Mouse (Mus musculus): ENCODE measurements around the gene Nup98. TPM values are rescaled to one million over a fixed set of nuclear protein-coding genes. Genes with fewer than 3 reads are reported as not detected.

The Nup98 gene
- total RNA-seq, 1 experiment from 2014 or later, result 67.0 TPM

DNA sequence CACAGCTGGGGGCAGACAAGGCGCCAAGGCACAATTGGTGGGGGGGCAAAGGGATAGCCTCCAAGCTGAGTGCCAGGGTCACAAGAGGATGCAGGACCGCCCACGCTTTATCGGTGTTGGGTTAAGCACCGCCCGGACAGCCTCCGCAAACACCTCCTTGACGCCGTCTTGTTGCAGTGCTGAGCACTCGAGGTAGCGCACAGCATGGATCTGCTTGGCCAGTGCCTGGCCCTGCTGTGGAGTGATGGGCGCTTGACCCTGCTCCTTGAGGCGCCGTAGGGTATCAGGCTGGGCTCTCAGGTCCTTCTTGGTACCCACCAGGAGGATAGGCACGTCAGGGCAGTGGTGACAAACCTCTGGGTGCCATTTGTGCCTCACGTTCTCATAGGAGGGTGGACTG is 29.6 kb upstream of the Nup98 start:
- no peak for ATAC-seq (replicated peaks; ENCODE audit: insufficient number of reproducible peaks, low FRiP score, low TSS enrichment, poor library complexity, severe bottlenecking)

DNA sequence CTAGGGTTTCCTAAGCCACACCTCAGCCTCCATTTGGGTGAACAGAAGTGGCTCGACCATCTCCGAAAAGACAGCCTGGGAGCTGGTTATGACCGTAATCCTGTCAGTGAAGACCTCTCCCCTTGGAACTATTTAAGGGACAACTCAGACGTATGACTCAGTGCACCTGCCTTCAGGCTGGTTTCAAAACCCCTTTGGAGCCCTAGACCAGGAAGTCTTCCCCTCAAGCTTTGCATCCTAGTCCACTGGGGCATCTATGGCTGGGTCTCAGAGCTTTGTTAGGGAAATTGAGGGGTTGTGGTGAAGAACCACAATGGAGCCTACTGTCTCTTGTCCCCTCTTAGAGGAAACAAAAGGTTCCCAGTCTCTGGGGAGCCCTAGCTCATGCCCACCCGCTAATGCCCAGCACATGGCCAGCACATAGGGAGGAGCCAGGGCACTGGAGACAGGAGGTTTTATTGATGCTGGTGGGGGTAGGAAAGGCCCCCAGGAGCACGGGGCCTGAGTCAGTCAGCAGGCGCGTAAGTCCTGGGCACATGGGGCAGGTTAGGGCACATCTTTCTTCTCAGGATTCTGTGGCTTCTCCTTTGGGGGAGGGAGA is 28.8 kb upstream of the Nup98 start:
- ATAC-seq (replicated peaks; ENCODE audit: insufficient number of reproducible peaks, low FRiP score, low TSS enrichment, poor library complexity, severe bottlenecking), result no peak

DNA sequence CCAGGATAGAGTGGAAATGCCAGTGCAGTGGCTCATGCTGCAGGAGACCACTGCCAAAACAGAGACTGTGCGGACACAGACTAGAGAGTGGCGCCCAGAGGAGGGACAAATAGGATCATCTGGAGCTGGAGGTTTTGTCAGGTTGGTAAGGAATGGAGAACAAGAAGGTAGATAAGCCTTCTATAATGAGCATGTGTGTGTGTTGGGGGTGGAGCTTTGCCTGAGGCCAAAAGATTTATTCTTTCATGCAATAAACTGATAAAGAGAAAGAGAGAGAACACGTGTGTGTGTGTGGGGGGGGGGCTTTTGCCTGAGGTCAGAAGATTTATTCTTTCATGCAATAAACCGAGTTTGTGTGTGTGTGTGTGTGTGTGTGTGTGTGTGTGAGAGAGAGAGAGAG is 23.1 kb upstream of the Nup98 start:
- ATAC-seq (replicated peaks; ENCODE audit: insufficient number of reproducible peaks, low FRiP score, low TSS enrichment, poor library complexity, severe bottlenecking), result no peak

DNA sequence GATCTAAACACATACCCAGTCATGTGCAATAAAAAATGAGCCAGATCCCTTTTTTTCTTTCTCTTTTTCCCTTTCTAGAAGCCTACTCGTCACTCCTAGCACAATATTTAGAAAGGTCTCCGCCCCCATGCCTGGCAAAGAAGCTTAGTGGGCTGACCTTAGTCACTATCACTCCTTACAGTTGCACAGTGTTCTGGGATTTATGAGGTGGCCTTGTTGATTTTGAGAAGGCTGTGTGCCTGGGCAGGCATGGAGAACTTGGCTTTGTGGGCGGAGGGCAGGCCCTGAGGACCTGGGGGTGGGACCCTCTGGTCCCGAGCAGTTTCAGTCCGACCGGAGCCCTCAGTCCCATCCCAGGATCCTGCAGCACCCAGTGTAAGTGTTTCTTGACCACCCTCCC is 19.8 kb upstream of the Nup98 start:
- ATAC-seq (replicated peaks; ENCODE audit: insufficient number of reproducible peaks, low FRiP score, low TSS enrichment, poor library complexity, severe bottlenecking), result no peak

DNA sequence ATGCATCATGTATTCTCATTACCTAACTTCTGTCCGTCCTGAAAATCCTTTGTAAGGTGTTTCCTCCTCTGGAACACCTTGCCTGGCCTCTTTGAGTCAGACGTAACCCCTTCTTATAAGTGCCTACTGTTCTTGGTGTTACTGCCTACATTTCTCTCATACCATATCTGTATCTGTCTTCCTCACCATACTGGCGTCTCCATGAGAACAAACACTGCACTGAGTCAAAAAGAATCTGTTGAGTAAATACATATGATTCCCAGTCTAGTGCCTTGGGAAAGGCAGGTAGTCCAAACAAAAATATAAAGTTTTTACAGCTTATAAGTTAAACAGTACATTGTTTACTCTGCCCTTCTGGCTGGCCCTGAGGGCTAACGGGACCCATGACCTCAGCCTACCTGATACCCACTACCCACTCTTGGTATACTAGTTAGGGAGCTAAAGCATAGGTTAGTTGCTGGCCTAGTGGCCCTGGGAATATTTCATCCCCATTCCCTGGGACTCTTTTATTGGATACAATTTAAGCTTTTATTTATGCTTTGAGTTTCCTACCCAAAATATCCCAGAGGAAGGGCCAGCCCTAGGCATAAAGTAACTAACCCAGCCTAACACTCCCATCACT is 18.2 kb upstream of the Nup98 start:
- no peak for ATAC-seq (replicated peaks; ENCODE audit: insufficient number of reproducible peaks, low FRiP score, low TSS enrichment, poor library complexity, severe bottlenecking)

DNA sequence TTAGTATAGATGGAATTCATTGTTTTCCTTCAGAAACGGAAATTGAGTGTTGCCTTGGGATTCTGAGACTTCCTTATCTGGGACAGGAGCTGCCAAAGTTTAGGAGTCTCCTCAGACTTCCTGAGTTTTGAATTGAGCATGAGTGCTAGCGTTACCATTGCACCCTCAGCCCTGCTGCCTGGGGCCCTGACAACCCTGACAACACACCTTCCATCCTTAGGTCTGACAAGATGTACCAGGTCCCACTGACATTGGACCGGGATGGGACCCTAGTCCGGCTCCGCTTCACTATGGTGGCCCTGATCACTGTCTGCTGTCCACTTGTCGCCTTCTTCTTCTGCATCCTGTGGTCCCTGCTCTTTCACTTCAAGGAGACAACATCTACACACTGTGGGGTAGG is 16.1 kb upstream of the Nup98 start:
- ATAC-seq (replicated peaks; ENCODE audit: insufficient number of reproducible peaks, low FRiP score, low TSS enrichment, poor library complexity, severe bottlenecking), result no peak

DNA sequence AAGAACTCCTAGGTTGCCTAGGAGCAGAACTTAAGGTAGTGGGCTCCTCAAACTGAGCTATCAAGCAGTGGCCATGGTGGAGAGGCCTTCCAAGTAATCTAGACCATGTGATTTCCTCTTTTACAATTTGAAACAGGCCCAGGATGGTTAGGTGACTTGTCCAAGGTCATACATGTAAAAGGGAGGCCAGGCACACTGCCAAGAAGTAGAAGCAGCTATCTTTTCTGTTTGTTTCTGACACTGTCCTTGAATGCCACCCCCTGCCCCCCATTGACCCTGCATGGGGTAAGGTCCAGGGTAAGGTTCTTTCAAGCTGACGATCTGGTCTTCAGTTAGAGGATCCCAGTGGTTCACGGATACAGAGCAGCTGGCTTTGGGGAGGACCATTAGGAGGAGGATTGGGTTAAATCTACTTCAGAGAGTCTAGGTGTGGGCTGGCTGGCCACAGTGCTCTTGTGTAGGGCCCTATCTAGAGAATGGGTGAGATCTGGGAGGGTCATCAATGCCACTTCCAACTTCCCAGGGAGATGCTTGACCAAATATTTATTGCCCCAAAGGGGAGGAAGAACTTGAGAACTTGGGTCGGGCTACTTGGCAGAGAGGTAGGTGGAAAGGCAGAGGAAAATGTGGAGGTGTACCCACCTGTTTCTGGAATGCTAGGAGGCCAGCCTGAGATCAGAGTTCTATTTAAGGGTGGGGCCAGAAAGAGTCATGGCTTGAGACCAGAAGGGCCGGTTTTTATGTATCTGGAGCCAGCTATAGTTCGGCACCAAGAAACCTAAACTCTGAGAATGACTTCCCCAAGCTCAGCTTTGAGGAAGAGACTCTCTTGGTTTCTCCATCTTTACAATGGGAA is 14.1 kb upstream of the Nup98 start:
- ATAC-seq (replicated peaks; ENCODE audit: insufficient number of reproducible peaks, low FRiP score, low TSS enrichment, poor library complexity, severe bottlenecking), result no peak

DNA sequence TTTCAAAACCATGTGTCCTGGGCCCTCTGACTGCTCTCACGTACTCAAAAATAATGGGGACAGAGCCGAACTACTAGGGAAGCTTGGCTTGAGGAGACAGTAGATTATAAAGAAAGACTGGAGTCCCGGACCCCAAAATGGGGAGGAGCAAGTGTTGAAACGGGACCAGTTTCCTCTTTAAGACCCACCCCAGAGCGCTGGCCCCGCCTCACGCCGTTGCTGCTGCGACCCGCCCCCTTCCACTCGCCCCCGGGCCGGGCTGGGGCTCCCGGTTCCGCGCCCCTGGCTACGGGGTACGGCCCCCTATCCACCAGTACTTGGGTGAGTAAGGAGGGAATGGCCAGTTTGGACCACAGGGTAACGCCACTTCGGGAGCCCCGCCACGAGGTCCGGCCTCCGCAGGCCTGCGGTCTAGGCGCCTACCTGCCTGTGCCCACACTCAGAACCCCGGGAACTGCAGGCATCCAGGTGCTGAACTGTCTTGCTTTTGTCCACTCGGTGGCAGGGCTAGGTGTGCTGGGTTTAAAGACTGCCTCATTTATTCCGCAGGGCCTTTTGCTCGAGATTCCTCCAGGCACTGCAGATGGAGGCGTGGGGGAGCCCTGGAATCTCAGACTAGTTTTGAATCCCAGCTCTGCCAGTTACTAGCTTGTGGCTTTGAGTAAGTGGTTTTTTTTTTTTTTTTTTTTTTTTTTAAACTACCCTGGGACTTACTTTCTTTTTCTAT is 13.0 kb upstream of the Nup98 start:
- ATAC-seq (replicated peaks; ENCODE audit: insufficient number of reproducible peaks, low FRiP score, low TSS enrichment, poor library complexity, severe bottlenecking), result peak; percentile 43

DNA sequence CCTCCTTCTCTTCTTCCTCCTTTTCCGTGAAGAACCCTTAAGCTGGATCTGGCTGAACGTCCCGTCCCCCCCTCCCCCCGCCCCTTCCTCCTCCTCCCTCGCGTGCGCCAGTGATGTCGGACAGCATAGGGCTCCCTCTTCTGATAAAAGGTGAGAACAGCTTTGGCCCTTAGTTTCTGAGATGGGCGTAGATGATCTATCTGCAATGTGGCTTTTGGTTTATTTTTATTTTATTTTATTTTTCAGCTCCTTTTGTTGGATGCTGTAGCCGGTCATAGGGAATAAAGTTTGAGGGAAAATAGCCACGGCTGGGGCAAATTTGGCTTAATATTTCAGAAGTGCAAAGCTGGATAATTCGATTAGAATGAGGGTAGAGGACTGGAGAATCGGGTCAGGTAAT is 12.4 kb upstream of the Nup98 start:
- peak; percentile 77 for ATAC-seq (replicated peaks; ENCODE audit: insufficient number of reproducible peaks, low FRiP score, low TSS enrichment, poor library complexity, severe bottlenecking)

GRCm38 (mm10) chr7:102221899-102222298 is 11.9 kb upstream of the Nup98 start:
- no peak for ATAC-seq (replicated peaks; ENCODE audit: insufficient number of reproducible peaks, low FRiP score, low TSS enrichment, poor library complexity, severe bottlenecking)

- ATAC-seq (replicated peaks; ENCODE audit: insufficient number of reproducible peaks, low FRiP score, low TSS enrichment, poor library complexity, severe bottlenecking), result no peak
These were observed 1.1 kb upstream of the Nup98 start for GRCm38 (mm10) chr7:102211071-102211470.

DNA sequence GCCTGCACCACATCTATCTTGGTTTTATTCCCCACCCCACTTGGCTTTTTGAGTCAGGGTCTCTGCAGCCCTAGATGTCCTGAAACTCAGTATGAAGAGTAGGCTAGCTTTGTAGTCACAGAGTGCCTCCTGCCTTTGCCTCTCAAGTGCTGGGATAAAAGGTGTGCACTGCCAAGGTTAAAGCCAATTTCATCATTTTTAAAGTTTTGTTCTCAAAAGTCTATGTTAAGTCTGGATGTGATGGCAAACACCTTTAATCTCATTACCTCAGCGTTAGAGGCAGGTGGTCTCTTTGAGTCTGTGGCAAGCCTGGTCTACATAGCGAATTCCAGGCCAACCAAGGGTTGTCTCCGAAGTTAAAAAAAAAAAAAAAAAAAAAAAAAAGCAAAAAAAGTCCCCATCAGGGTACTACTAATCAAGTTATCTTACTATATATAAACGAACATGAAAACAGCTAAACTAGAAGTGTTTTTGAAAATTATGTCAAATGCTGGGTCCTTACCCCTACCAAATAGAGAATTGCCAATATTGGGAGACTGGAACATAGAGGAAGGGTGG is 1.1 kb downstream of the Nup98 start:
- no peak for ATAC-seq (replicated peaks; ENCODE audit: insufficient number of reproducible peaks, low FRiP score, low TSS enrichment, poor library complexity, severe bottlenecking)

DNA sequence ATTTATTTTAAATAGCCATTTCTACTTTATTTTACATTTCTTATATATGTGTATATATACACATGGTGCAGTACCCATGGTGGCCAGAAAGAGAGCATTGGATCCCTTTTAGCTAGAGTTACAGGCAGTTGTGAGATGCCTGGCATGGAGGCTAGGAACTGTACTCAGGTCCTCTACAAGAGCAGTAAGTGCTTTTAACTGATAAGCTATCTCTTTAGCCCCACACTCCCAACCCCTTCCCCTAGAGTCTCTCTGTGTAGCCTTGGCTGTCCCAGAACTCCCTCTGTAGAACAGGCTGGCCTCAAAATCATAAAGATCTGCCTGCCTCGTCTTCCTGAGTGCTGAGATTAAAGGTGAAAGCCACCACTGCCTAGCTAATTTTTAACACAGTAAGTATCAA is 4.3 kb downstream of the Nup98 start:
- no peak for ATAC-seq (replicated peaks; ENCODE audit: insufficient number of reproducible peaks, low FRiP score, low TSS enrichment, poor library complexity, severe bottlenecking)

- ATAC-seq (replicated peaks; ENCODE audit: insufficient number of reproducible peaks, low FRiP score, low TSS enrichment, poor library complexity, severe bottlenecking), result no peak
These were observed 5.6 kb downstream of the Nup98 start for GRCm38 (mm10) chr7:102204296-102204857.

GRCm38 (mm10) chr7:102200996-102201785 is 8.8 kb downstream of the Nup98 start:
- no peak for ATAC-seq (replicated peaks; ENCODE audit: insufficient number of reproducible peaks, low FRiP score, low TSS enrichment, poor library complexity, severe bottlenecking)

DNA sequence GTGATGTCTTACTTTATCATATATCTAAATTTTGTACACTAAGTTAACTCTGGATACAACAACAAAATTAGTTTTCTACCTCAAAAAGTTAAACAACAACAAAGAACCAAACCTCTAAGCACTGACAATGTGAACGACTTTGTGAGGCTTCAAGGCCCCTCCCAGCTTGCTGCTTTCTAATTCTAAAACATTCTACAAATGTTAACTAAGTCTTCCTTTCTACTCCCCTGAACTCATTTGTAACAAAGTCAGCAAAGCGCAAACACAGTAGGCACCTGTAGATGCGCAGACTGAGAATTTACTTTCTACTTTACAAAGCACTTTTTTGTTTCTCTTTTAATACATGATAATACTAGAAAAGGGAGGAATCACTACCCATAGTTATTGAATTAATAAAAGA is 9.4 kb downstream of the Nup98 start:
- ATAC-seq (replicated peaks; ENCODE audit: insufficient number of reproducible peaks, low FRiP score, low TSS enrichment, poor library complexity, severe bottlenecking), result no peak

DNA sequence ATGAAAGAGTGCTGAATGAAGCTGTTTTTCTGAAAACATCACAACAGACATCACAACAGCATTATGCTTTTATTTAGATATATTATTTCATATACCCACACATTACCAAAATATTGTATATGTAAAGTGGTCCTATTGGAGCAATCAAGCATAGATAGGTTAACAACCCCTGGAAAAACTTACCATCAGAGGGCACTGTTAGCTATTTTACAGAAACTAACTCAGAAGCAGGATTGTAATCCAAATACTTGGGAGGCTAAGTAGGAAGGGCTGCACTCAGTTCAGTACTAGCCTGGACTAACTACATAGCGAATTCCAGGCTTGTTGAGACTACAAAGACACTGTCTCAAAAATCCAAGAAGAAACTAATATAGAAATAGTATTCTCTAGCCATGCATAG is 17.6 kb downstream of the Nup98 start:
- ATAC-seq (replicated peaks; ENCODE audit: insufficient number of reproducible peaks, low FRiP score, low TSS enrichment, poor library complexity, severe bottlenecking), result no peak

DNA sequence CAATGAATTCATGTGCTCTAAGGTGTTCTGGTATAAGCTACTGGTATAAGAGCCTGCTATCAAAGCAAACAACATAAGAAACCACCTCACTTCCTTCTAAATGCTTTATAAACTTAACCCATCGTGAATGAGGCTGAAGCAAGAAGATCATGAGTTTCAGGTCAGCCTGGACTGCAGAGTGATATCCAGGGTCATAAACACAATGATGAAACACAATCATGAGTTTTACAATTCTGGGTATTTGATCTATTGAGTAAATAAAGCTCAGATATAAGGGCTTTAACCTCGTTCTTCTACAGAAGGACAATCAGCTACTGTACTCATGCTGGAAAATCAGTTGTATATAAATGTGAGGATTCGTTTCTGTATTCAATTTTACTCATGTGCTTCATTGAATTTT is 26.1 kb downstream of the Nup98 start:
- no peak for ATAC-seq (replicated peaks; ENCODE audit: insufficient number of reproducible peaks, low FRiP score, low TSS enrichment, poor library complexity, severe bottlenecking)

Data from monocyte, adult 5-6 weeks (primary cell).